21 mouse cellular contexts compared by ENCODE assay signal in the genomic region with DNA sequence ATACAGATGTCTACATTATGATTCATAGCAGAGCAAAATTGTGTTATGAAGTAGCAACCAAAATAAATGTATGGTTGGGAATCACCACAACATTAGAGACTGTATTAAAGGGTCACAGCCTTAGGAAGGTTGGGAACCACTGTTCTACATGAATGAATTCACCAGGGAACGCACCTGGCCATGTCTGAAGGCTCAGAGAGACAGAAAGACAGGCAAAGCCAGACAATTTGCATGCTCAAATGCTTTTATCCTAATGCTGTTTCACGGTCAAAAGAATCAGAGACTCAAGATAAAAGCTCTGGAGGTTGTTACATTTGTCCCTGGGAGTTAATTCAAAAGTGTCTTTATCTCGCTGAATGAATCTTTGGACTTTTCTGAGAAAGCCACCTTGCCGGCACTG. TPM values are rescaled to one million over a fixed set of nuclear protein-coding genes. Genes with fewer than 3 reads are reported as not detected.
DNase-seq lines count a peak whose midpoint lies in the region; ATAC-seq lines count a peak whose summit lies in the region.
"Had no signal": no experiment of that assay in that cellular context is flagged by ENCODE, and none has a peak within 500 bp of the region (broad histone marks: within the 10 kb centered on the region; RNA-seq: fewer than 3 reads in every experiment).

No protein-coding gene starts in this region.

- H3K27me3 ChIP-seq in kidney, embryonic 14.5 days (ENCODE audit: control insufficient read depth, insufficient read depth, low read length) = no peaks in the 10 kb centered on the region
- no peaks in the 10 kb centered on the region for H3K27me3 ChIP-seq in midbrain, embryonic 14.5 days (ENCODE audit: control insufficient read depth, insufficient read depth, low read length)
- H3K27me3 ChIP-seq in midbrain, embryonic 16.5 days (ENCODE audit: control insufficient read depth, insufficient read depth, low read depth, low read length) = no peaks in the 10 kb centered on the region
- no peaks in the 10 kb centered on the region for H3K27me3 ChIP-seq in intestine, embryonic 15.5 days (replicated peaks)
- H3K27me3 ChIP-seq: hindbrain, embryonic 12.5 days; midbrain, embryonic 15.5 days had no signal

- no peak overlapping the region for H3K4me3 ChIP-seq in kidney, embryonic 14.5 days (ENCODE audit: low read length)
- no peak overlapping the region for H3K4me3 ChIP-seq in midbrain, embryonic 14.5 days (replicated peaks; ENCODE audit: low read depth, low read length)
- H3K4me3 ChIP-seq in midbrain, embryonic 16.5 days (ENCODE audit: low read depth, low read length) = no peak overlapping the region
- H3K4me3 ChIP-seq in intestine, embryonic 15.5 days (replicated peaks) = no peak overlapping the region
- H3K4me3 ChIP-seq: gastrocnemius, adult 2 months; hindbrain, embryonic 12.5 days; midbrain, embryonic 15.5 days had no signal

- H3K4me2 ChIP-seq in kidney, embryonic 14.5 days (replicated peaks; ENCODE audit: low read depth, low read length) = no peak overlapping the region
- H3K4me2 ChIP-seq in midbrain, embryonic 14.5 days (ENCODE audit: low read length) = no peak overlapping the region
- no peak overlapping the region for H3K4me2 ChIP-seq in midbrain, embryonic 16.5 days (ENCODE audit: low read length)
- H3K4me2 ChIP-seq in intestine, embryonic 15.5 days (replicated peaks) = no peak overlapping the region
- H3K4me2 ChIP-seq: heart, embryonic 11.5 days; hindbrain, embryonic 12.5 days; liver, embryonic 11.5 days; midbrain, embryonic 15.5 days had no signal

- peaks cover 6% of the 10 kb centered on the region; the same call in 1 of the 2 replicates for H3K4me1 ChIP-seq in kidney, embryonic 14.5 days (ENCODE audit: control insufficient read depth, insufficient read depth, low read length)
- H3K4me1 ChIP-seq in midbrain, embryonic 14.5 days (ENCODE audit: control insufficient read depth, insufficient read depth, low read length) = peaks cover 16% of the 10 kb centered on the region
- peaks cover 4% of the 10 kb centered on the region; the same call in 1 of the 2 replicates for H3K4me1 ChIP-seq in midbrain, embryonic 16.5 days (ENCODE audit: control insufficient read depth, insufficient read depth, low read length)
- peaks cover 10% of the 10 kb centered on the region; the same call in 1 of the 2 replicates for H3K4me1 ChIP-seq in intestine, embryonic 15.5 days (replicated peaks)

- no peak for ATAC-seq in kidney, embryonic 14.5 days (ENCODE audit: low FRiP score, low TSS enrichment)
- no peak for ATAC-seq in midbrain, embryonic 14.5 days (ENCODE audit: low FRiP score, low TSS enrichment)
- no peak for ATAC-seq in midbrain, embryonic 16.5 days
- ATAC-seq in intestine, embryonic 15.5 days = no peak
- ATAC-seq: activated CD4-positive, CD25-positive, alpha-beta regulatory T cell, adult 4 months; inflammation-experienced regulatory T-cells, adult 6 months had no signal

- 0 out of 2 replicates have a peak, but pooled peaks cover 3% of the 10 kb centered on the region for H3K36me3 ChIP-seq in kidney, embryonic 14.5 days (ENCODE audit: control insufficient read depth, insufficient read depth, low read length)
- H3K36me3 ChIP-seq in midbrain, embryonic 14.5 days (ENCODE audit: control insufficient read depth, insufficient read depth, low read length) = no peaks in the 10 kb centered on the region
- no peaks in the 10 kb centered on the region for H3K36me3 ChIP-seq in midbrain, embryonic 16.5 days (ENCODE audit: control insufficient read depth, insufficient read depth, low read length)
- 0 out of 2 replicates have a peak, but pooled peaks cover 1% of the 10 kb centered on the region for H3K36me3 ChIP-seq in intestine, embryonic 15.5 days
- H3K36me3 ChIP-seq: hindbrain, embryonic 12.5 days; midbrain, embryonic 15.5 days had no signal

- 62% methylated on average over 4 of the region's 4 CpGs for WGBS in kidney, embryonic 14.5 days
- WGBS in midbrain, embryonic 14.5 days = 9% methylated on average over 4 of the region's 4 CpGs
- 21% methylated on average over 4 of the region's 4 CpGs for WGBS in midbrain, embryonic 16.5 days
- WGBS in intestine, embryonic 15.5 days = 67% methylated on average over 4 of the region's 4 CpGs

- no peaks in the 10 kb centered on the region for H3K9me3 ChIP-seq in kidney, embryonic 14.5 days (ENCODE audit: control insufficient read depth, low read length)
- no peaks in the 10 kb centered on the region for H3K9me3 ChIP-seq in midbrain, embryonic 14.5 days (ENCODE audit: control insufficient read depth, low read length)
- H3K9me3 ChIP-seq in midbrain, embryonic 16.5 days (replicated peaks; ENCODE audit: control insufficient read depth, low read length, poor library complexity, severe bottlenecking) = no peaks in the 10 kb centered on the region
- H3K9me3 ChIP-seq in intestine, embryonic 15.5 days = no peaks in the 10 kb centered on the region
- H3K9me3 ChIP-seq: hindbrain, embryonic 12.5 days; midbrain, embryonic 15.5 days had no signal

- peak overlapping the region; percentile 88 for H3K27ac ChIP-seq in kidney, embryonic 14.5 days (ENCODE audit: low read depth, low read length)
- no peak overlapping the region for H3K27ac ChIP-seq in midbrain, embryonic 14.5 days (replicated peaks; ENCODE audit: low read depth, low read length)
- no peak overlapping the region for H3K27ac ChIP-seq in midbrain, embryonic 16.5 days (ENCODE audit: low read length)
- peak overlapping the region; percentile 55 for H3K27ac ChIP-seq in intestine, embryonic 15.5 days
- H3K27ac ChIP-seq: gastrocnemius, adult 2 months; hindbrain, embryonic 12.5 days; midbrain, embryonic 15.5 days had no signal

- no peak for DNase-seq in kidney, postnatal 14 days
- peak; percentile 24 for DNase-seq in midbrain, embryonic 14.5 days
- DNase-seq in cerebellum, adult 18-20 months = no peak
- no peak for DNase-seq in testis, postnatal 14 days (ENCODE audit: low spot score)
- DNase-seq: adrenal gland, postnatal 10 days; cerebellum, adult 9-11 months; gastrocnemius, adult 2 months; heart, postnatal 10 days; layer of hippocampus, postnatal 36 days; left cerebral cortex, postnatal 4 days; right cerebral cortex, postnatal 25 days; thymus, postnatal 14 days had no signal

- H3K9ac ChIP-seq in kidney, embryonic 14.5 days (ENCODE audit: low read depth, low read length) = peak overlapping the region; percentile 18; the same call in 1 of the 2 replicates
- H3K9ac ChIP-seq in midbrain, embryonic 14.5 days (replicated peaks; ENCODE audit: low read length) = no peak overlapping the region
- H3K9ac ChIP-seq in midbrain, embryonic 16.5 days (ENCODE audit: low read depth, low read length) = no peak overlapping the region
- no peak overlapping the region for H3K9ac ChIP-seq in intestine, embryonic 15.5 days
- H3K9ac ChIP-seq: hindbrain, embryonic 12.5 days; midbrain, embryonic 15.5 days had no signal

RNA-seq across cellular contexts. Expression of a gene that starts 52.6 kb away (rescaled TPM):
- polyA plus RNA-seq in kidney, embryonic 14.5 days (2014; fragmentation: Nextera tagmentation; extraction: Ambion mirVana) = 9.4 and 22.4 TPM in 2 replicates
- 5.9 and 7.8 TPM in 2 replicates for polyA plus RNA-seq in midbrain, embryonic 14.5 days (2014; fragmentation: Nextera tagmentation; extraction: Ambion mirVana)
- polyA plus RNA-seq in midbrain, embryonic 16.5 days (2015; fragmentation: Nextera tagmentation; extraction: Ambion mirVana) = 8.9 and 10.3 TPM in 2 replicates
- polyA plus RNA-seq in intestine, embryonic 15.5 days (2015; fragmentation: Nextera tagmentation; extraction: Ambion mirVana) = 15.1 and 17.4 TPM in 2 replicates
- polyA plus RNA-seq: activated CD4-positive, CD25-positive, alpha-beta regulatory T cell, adult 4 months had no signal

Comparison
In these comparisons a context has a peak if more than half of its experiments do, and no peak if none do; other contexts are left out.
1. H3K27ac ChIP-seq: peak in kidney, embryonic 14.5 days (single experiment) and intestine, embryonic 15.5 days (single experiment); none in midbrain, embryonic 14.5 days (single experiment) and midbrain, embryonic 16.5 days (single experiment).